In the genomic region with DNA sequence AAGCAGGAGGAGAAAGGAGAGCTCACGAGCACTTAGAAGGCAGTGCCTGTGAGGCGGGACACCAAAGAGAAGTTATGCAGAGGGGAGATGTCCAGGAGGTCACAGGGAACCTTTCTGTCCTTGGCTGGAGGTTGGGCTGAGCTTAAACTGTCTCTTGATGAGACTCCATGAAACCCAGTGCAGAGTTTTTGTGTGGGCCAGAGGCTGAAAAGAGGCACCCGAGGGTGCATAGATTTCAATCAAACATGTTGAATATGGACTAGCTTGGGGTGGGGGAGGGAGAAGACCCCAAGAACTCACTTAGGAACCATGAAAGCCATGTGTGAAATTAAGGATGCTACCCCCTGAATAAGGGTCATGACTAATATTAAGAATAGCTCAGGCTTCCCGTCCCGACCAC, we compare ENCODE assay signal across 31 mouse cellular contexts. TPM values are rescaled to one million over a fixed set of nuclear protein-coding genes. Genes with fewer than 3 reads are reported as not detected.
"Had no signal": no experiment of that assay in that cellular context is flagged by ENCODE, and none has a peak within 500 bp of the region (broad histone marks: within the 10 kb centered on the region; RNA-seq: fewer than 3 reads in every experiment).

Rpl36-ps4 (plus strand) TSS at position 301 of the 400 bp plus-strand sequence.

- H3K4me2 ChIP-seq: embryonic facial prominence, embryonic 12.5 days; embryonic facial prominence, embryonic 13.5 days; embryonic facial prominence, embryonic 15.5 days; forebrain, embryonic 12.5 days; forebrain, embryonic 13.5 days; forebrain, embryonic 15.5 days had no signal

- H3K27me3 ChIP-seq: embryonic facial prominence, embryonic 12.5 days; embryonic facial prominence, embryonic 13.5 days; embryonic facial prominence, embryonic 15.5 days; forebrain, embryonic 12.5 days; forebrain, embryonic 13.5 days; forebrain, embryonic 15.5 days had no signal

- H3K9me3 ChIP-seq: embryonic facial prominence, embryonic 10.5 days; embryonic facial prominence, embryonic 12.5 days; embryonic facial prominence, embryonic 13.5 days; embryonic facial prominence, embryonic 15.5 days; forebrain, embryonic 12.5 days; forebrain, embryonic 13.5 days; forebrain, embryonic 15.5 days had no signal

- DNase-seq: cerebellum, adult 9-10 months; cerebellum, adult 9-11 months; cerebellum, postnatal 10 days; cerebellum, postnatal 14 days; cerebellum, postnatal 25 days; cerebellum, postnatal 36 days; embryo, embryonic 11 days; forebrain, postnatal 0 days; gastrocnemius, adult 2 months; gastrocnemius, postnatal 10 days; gastrocnemius, postnatal 14 days; gastrocnemius, postnatal 25 days; gastrocnemius, postnatal 36 days; heart, adult 18-20 months; heart, adult 2 months had no signal

- H3K4me1 ChIP-seq: embryonic facial prominence, embryonic 12.5 days; embryonic facial prominence, embryonic 13.5 days; embryonic facial prominence, embryonic 15.5 days; forebrain, embryonic 12.5 days; forebrain, embryonic 13.5 days; forebrain, embryonic 15.5 days had no signal

- H3K9ac ChIP-seq: embryonic facial prominence, embryonic 12.5 days; embryonic facial prominence, embryonic 13.5 days; embryonic facial prominence, embryonic 15.5 days; forebrain, embryonic 12.5 days; forebrain, embryonic 13.5 days; forebrain, embryonic 15.5 days; forebrain, postnatal 0 days had no signal

- H3K4me3 ChIP-seq: embryonic facial prominence, embryonic 10.5 days; embryonic facial prominence, embryonic 12.5 days; embryonic facial prominence, embryonic 13.5 days; embryonic facial prominence, embryonic 15.5 days; erythroblast, embryonic 14.5 days; forebrain, embryonic 12.5 days; forebrain, embryonic 13.5 days; forebrain, embryonic 15.5 days; gastrocnemius, adult 2 months; heart, adult 2 months had no signal

- H3K27ac ChIP-seq: embryonic facial prominence, embryonic 10.5 days; embryonic facial prominence, embryonic 12.5 days; embryonic facial prominence, embryonic 13.5 days; embryonic facial prominence, embryonic 15.5 days; forebrain, embryonic 12.5 days; forebrain, embryonic 13.5 days; forebrain, embryonic 15.5 days; gastrocnemius, adult 2 months; heart, adult 2 months had no signal

- H3K36me3 ChIP-seq: embryonic facial prominence, embryonic 10.5 days; embryonic facial prominence, embryonic 12.5 days; embryonic facial prominence, embryonic 13.5 days; embryonic facial prominence, embryonic 15.5 days; forebrain, embryonic 12.5 days; forebrain, embryonic 15.5 days had no signal

- ATAC-seq: forebrain, embryonic 13.5 days; forebrain, embryonic 14.5 days; forebrain, embryonic 15.5 days; forebrain, embryonic 16.5 days; forebrain, postnatal 0 days had no signal

RNA-seq across cellular contexts. Expression of gene Rpl36-ps4, which starts in this region (rescaled TPM):
- polyA plus RNA-seq: cortical plate, adult 2 months; embryonic facial prominence, embryonic 10.5 days; embryonic facial prominence, embryonic 11.5 days; embryonic facial prominence, embryonic 12.5 days; embryonic facial prominence, embryonic 13.5 days; embryonic facial prominence, embryonic 14.5 days; embryonic facial prominence, embryonic 15.5 days; erythroblast, embryonic 14.5 days; forebrain, embryonic 11.5 days; forebrain, embryonic 12.5 days; forebrain, embryonic 13.5 days; forebrain, embryonic 14.5 days; forebrain, embryonic 15.5 days; forebrain, embryonic 16.5 days; forebrain, postnatal 0 days; frontal cortex, adult 2 months; gonadal fat pad, adult 2 months; heart, adult 2 months had no signal
